ENCODE assay signal across 30 mouse cellular contexts in genomic region chr3:122205753-122206152, GRCm38 (mm10). TPM values are rescaled to one million over a fixed set of nuclear protein-coding genes. Genes with fewer than 3 reads are reported as not detected.
DNase-seq lines count a peak whose midpoint lies in the region; ATAC-seq and TF ChIP-seq lines count a peak whose summit lies in the region.
"Had no signal": no experiment of that assay in that cellular context is flagged by ENCODE, and none has a peak within 500 bp of the region (broad histone marks: within the 10 kb centered on the region; RNA-seq: fewer than 3 reads in every experiment).

No protein-coding gene starts in this region.

- H3K9me3 ChIP-seq in hindbrain, postnatal 0 days (ENCODE audit: low read length): no peaks in the 10 kb centered on the region
- H3K9me3 ChIP-seq in hindbrain, embryonic 12.5 days (replicated peaks): no peaks in the 10 kb centered on the region
- H3K9me3 ChIP-seq in intestine, embryonic 15.5 days: no peaks in the 10 kb centered on the region
- H3K9me3 ChIP-seq: embryonic facial prominence, embryonic 12.5 days; G1E; heart, embryonic 12.5 days; limb, embryonic 10.5 days; midbrain, embryonic 12.5 days; neural tube, embryonic 12.5 days had no signal

- 69% methylated on average over 6 of the region's 6 CpGs for WGBS in hindbrain, postnatal 0 days
- WGBS in hindbrain, embryonic 12.5 days: 88% methylated on average over 6 of the region's 6 CpGs
- WGBS in intestine, embryonic 15.5 days: 86% methylated on average over 6 of the region's 6 CpGs

- no peak overlapping the region for H3K4me3 ChIP-seq in hindbrain, postnatal 0 days (ENCODE audit: low read length)
- no peak overlapping the region for H3K4me3 ChIP-seq in hindbrain, embryonic 12.5 days
- H3K4me3 ChIP-seq in intestine, embryonic 15.5 days (replicated peaks): no peak overlapping the region
- H3K4me3 ChIP-seq: embryonic facial prominence, embryonic 12.5 days; heart, embryonic 12.5 days; left cerebral cortex, adult 2 months; limb, embryonic 10.5 days; midbrain, embryonic 12.5 days; neural tube, embryonic 12.5 days had no signal

- H3K9ac ChIP-seq in hindbrain, postnatal 0 days (replicated peaks; ENCODE audit: low read length): no peak overlapping the region
- no peak overlapping the region for H3K9ac ChIP-seq in hindbrain, embryonic 12.5 days
- no peak overlapping the region for H3K9ac ChIP-seq in intestine, embryonic 15.5 days
- H3K9ac ChIP-seq: embryonic facial prominence, embryonic 12.5 days; forebrain, postnatal 0 days; heart, embryonic 12.5 days; liver, embryonic 14.5 days; midbrain, embryonic 12.5 days; neural tube, embryonic 12.5 days had no signal

- intact Hi-C loops in left cerebral cortex, postnatal 4 days (cut with DNase I): no loop called here
- intact Hi-C loops in left cerebral cortex, postnatal 25 days (cut with DNase I): no loop called here

- 0 out of 2 replicates have a peak, but pooled peaks cover 8% of the 10 kb centered on the region for H3K4me1 ChIP-seq in hindbrain, postnatal 0 days (ENCODE audit: insufficient read depth, low read length)
- no peaks in the 10 kb centered on the region for H3K4me1 ChIP-seq in hindbrain, embryonic 12.5 days
- H3K4me1 ChIP-seq in intestine, embryonic 15.5 days (replicated peaks): peaks cover 8% of the 10 kb centered on the region; the same call in 1 of the 2 replicates
- H3K4me1 ChIP-seq: neural tube, embryonic 12.5 days had no signal

- no peak for TF ChIP-seq CTCF in hindbrain, postnatal 0 days (IDR thresholded peaks at IDR 0.05; ENCODE audit: low read depth)

- DNase-seq in hindbrain, postnatal 0 days (ENCODE audit: low spot score): peak; percentile 33
- DNase-seq in left cerebral cortex, postnatal 4 days: peak; percentile 24
- no peak for DNase-seq in left cerebral cortex, postnatal 25 days (ENCODE audit: low spot score in 2 of 2)
- peak; percentile 10 for DNase-seq in adipocyte (ENCODE audit: low spot score)
- no peak for DNase-seq in right cerebral cortex, postnatal 4 days
- DNase-seq: adrenal gland, adult 8-10 months; B cell, adult 2 months; forebrain, postnatal 0 days; gastrocnemius, postnatal 25 days; heart, adult 18-20 months; heart, postnatal 10 days; layer of hippocampus, adult 9-11 months; right cerebral cortex, postnatal 14 days; thymus, postnatal 14 days had no signal

- H3K4me2 ChIP-seq in hindbrain, postnatal 0 days (ENCODE audit: low read depth, low read length): no peak overlapping the region
- no peak overlapping the region for H3K4me2 ChIP-seq in hindbrain, embryonic 12.5 days (replicated peaks)
- no peak overlapping the region for H3K4me2 ChIP-seq in intestine, embryonic 15.5 days (replicated peaks)
- H3K4me2 ChIP-seq: embryonic facial prominence, embryonic 12.5 days; heart, embryonic 12.5 days; midbrain, embryonic 12.5 days; neural tube, embryonic 12.5 days had no signal

- H3K27me3 ChIP-seq in hindbrain, postnatal 0 days (ENCODE audit: insufficient read depth, low read length): no peaks in the 10 kb centered on the region
- no peaks in the 10 kb centered on the region for H3K27me3 ChIP-seq in hindbrain, embryonic 12.5 days
- no peaks in the 10 kb centered on the region for H3K27me3 ChIP-seq in intestine, embryonic 15.5 days (replicated peaks)
- H3K27me3 ChIP-seq: CH12.LX; embryonic facial prominence, embryonic 12.5 days; heart, embryonic 12.5 days; midbrain, embryonic 12.5 days; neural tube, embryonic 12.5 days; Patski had no signal

- no peaks in the 10 kb centered on the region for H3K36me3 ChIP-seq in hindbrain, postnatal 0 days (ENCODE audit: insufficient read depth, low read length)
- H3K36me3 ChIP-seq in hindbrain, embryonic 12.5 days: no peaks in the 10 kb centered on the region
- H3K36me3 ChIP-seq in intestine, embryonic 15.5 days: no peaks in the 10 kb centered on the region
- H3K36me3 ChIP-seq: embryonic facial prominence, embryonic 12.5 days; G1E; heart, embryonic 12.5 days; limb, embryonic 10.5 days; midbrain, embryonic 12.5 days; neural tube, embryonic 12.5 days had no signal

- peak overlapping the region; percentile 56 for H3K27ac ChIP-seq in hindbrain, postnatal 0 days
- no peak overlapping the region for H3K27ac ChIP-seq in hindbrain, embryonic 12.5 days
- 0 out of 2 replicates have a peak overlapping the region, but pooled peaks have one; percentile 41 for H3K27ac ChIP-seq in intestine, embryonic 15.5 days
- H3K27ac ChIP-seq: embryonic facial prominence, embryonic 12.5 days; left cerebral cortex, adult 2 months; limb, embryonic 10.5 days; liver, embryonic 14.5 days; macrophage; midbrain, embryonic 12.5 days; neural tube, embryonic 12.5 days had no signal

- ATAC-seq in hindbrain, postnatal 0 days: peak; percentile 36; the same call in 1 of the 2 replicates
- no peak for ATAC-seq in hindbrain, embryonic 12.5 days (ENCODE audit: low FRiP score)
- ATAC-seq in intestine, embryonic 15.5 days: no peak
- ATAC-seq in monocyte, adult 5-6 weeks (replicated peaks; ENCODE audit: insufficient number of reproducible peaks, low FRiP score, low TSS enrichment, poor library complexity, severe bottlenecking): no peak
- ATAC-seq: forebrain, postnatal 0 days; inflammation-experienced regulatory T-cells, adult 6 months; lung, postnatal 0 days had no signal

RNA-seq across cellular contexts. Expression of gene Gclm, which starts 39.6 kb away (rescaled TPM):
- 32.1 and 36.9 TPM in 2 replicates for total RNA-seq in hindbrain, postnatal 0 days (2014; rRNA removed)
- polyA plus RNA-seq in hindbrain, postnatal 0 days (2015; fragmentation: Nextera tagmentation; extraction: Ambion mirVana): 65.0 and 67.6 TPM in 2 replicates
- polyA plus RNA-seq in hindbrain, embryonic 12.5 days (2016; fragmentation: Nextera tagmentation; extraction: Ambion mirVana): 72.4 and 72.9 TPM in 2 replicates
- total RNA-seq in left cerebral cortex, postnatal 4 days (2021): 10 to 100 TPM; 59.5 to 79.0 TPM
- total RNA-seq in left cerebral cortex, postnatal 25 days (2021): 10 to 100 TPM; 62.6 to 79.5 TPM
- 97.7 TPM in 2 replicates for polyA plus RNA-seq in intestine, embryonic 15.5 days (2015; fragmentation: Nextera tagmentation; extraction: Ambion mirVana)
- total RNA-seq in monocyte, adult 5-6 weeks (2017): 15.3 to 20.7 TPM (median 18.5 TPM) in 3 replicates

Comparison
In these comparisons a context has a peak if more than half of its experiments do, and no peak if none do; other contexts are left out.
1. DNase-seq: peak in hindbrain, postnatal 0 days (single experiment), left cerebral cortex, postnatal 4 days (single experiment) and adipocyte (single experiment); none in left cerebral cortex, postnatal 25 days (0 of 2) and right cerebral cortex, postnatal 4 days (single experiment).